Mouse (Mus musculus): Measurements from ENCODE around the gene Mllt3. TPM values are rescaled to one million over a fixed set of nuclear protein-coding genes. Genes with fewer than 3 reads are reported as not detected.

Gene Mllt3
- polyA plus RNA-seq, 1 experiment: 11.6 TPM

GRCm38 (mm10) chr4:88045151-88045550 lies 12.0 kb upstream of the Mllt3 start:
- no peak overlapping the region for H3K27ac ChIP-seq (ENCODE audit: control insufficient read depth, insufficient read depth, low read length)
- no peaks in the 10 kb centered on the region for H3K36me3 ChIP-seq (ENCODE audit: control insufficient read depth, insufficient read depth, low read length)
- no peak for DNase-seq
- H3K4me3 ChIP-seq (ENCODE audit: control insufficient read depth, insufficient read depth, low read length): no peak overlapping the region
- H3K27me3 ChIP-seq (ENCODE audit: control insufficient read depth, insufficient read depth, low read length): no peaks in the 10 kb centered on the region
- H3K4me1 ChIP-seq (replicated peaks; ENCODE audit: control insufficient read depth, insufficient read depth, low read length): peaks cover 10% of the 10 kb centered on the region
- WGBS: 50% methylated on average over 4 of the region's 4 CpGs
- TF ChIP-seq POLR2A (IDR thresholded peaks at IDR 0.05; ENCODE audit: control insufficient read depth, extremely low read depth, insufficient read depth, low read length, poor library complexity): no peak
- no peak for TF ChIP-seq CTCF (IDR thresholded peaks at IDR 0.05; ENCODE audit: borderline replicate concordance, control insufficient read depth, extremely low read depth, insufficient read depth, low read length, poor library complexity)

- no peaks in the 10 kb centered on the region for H3K36me3 ChIP-seq (ENCODE audit: control insufficient read depth, insufficient read depth, low read length)
- peaks cover 8% of the 10 kb centered on the region for H3K4me1 ChIP-seq (replicated peaks; ENCODE audit: control insufficient read depth, insufficient read depth, low read length)
- no peak overlapping the region for H3K27ac ChIP-seq (ENCODE audit: control insufficient read depth, insufficient read depth, low read length)
- no peaks in the 10 kb centered on the region for H3K27me3 ChIP-seq (ENCODE audit: control insufficient read depth, insufficient read depth, low read length)
- no peak overlapping the region for H3K4me3 ChIP-seq (ENCODE audit: control insufficient read depth, insufficient read depth, low read length)
- peak; percentile 75 for DNase-seq
- no peak for TF ChIP-seq CTCF (IDR thresholded peaks at IDR 0.05; ENCODE audit: borderline replicate concordance, control insufficient read depth, extremely low read depth, insufficient read depth, low read length, poor library complexity)
- no peak for TF ChIP-seq POLR2A (IDR thresholded peaks at IDR 0.05; ENCODE audit: control insufficient read depth, extremely low read depth, insufficient read depth, low read length, poor library complexity)
- WGBS: under 1% methylated on average over 11 of the region's 11 CpGs
Observed at GRCm38 (mm10) chr4:88035361-88035760, 2.2 kb upstream of the Mllt3 start.

- DNase-seq: peak; percentile 12
- 2% methylated on average over 18 of the region's 18 CpGs for WGBS
- peaks cover 8% of the 10 kb centered on the region for H3K4me1 ChIP-seq (replicated peaks; ENCODE audit: control insufficient read depth, insufficient read depth, low read length)
- TF ChIP-seq POLR2A (IDR thresholded peaks at IDR 0.05; ENCODE audit: control insufficient read depth, extremely low read depth, insufficient read depth, low read length, poor library complexity) (no peak), CTCF (IDR thresholded peaks at IDR 0.05; ENCODE audit: borderline replicate concordance, control insufficient read depth, extremely low read depth, insufficient read depth, low read length, poor library complexity) (no peak)
- no peaks in the 10 kb centered on the region for H3K36me3 ChIP-seq (ENCODE audit: control insufficient read depth, insufficient read depth, low read length)
- H3K4me3 ChIP-seq (ENCODE audit: control insufficient read depth, insufficient read depth, low read length): no peak overlapping the region; the same call in 1 of the 2 replicates
- no peaks in the 10 kb centered on the region for H3K27me3 ChIP-seq (ENCODE audit: control insufficient read depth, insufficient read depth, low read length)
- H3K27ac ChIP-seq (ENCODE audit: control insufficient read depth, insufficient read depth, low read length): peak overlapping the region; percentile 59; the same call in 1 of the 2 replicates
Observed at GRCm38 (mm10) chr4:88034387-88035157, 1.4 kb upstream of the Mllt3 start.

GRCm38 (mm10) chr4:88033729-88034386 lies 694 bp upstream of the Mllt3 start:
- Histone ChIP-seq H3K4me3 (ENCODE audit: control insufficient read depth, insufficient read depth, low read length) (peak overlapping the region; percentile 53), H3K36me3 (ENCODE audit: control insufficient read depth, insufficient read depth, low read length) (no peaks in the 10 kb centered on the region), H3K27ac (ENCODE audit: control insufficient read depth, insufficient read depth, low read length) (peak overlapping the region; percentile 51), H3K27me3 (ENCODE audit: control insufficient read depth, insufficient read depth, low read length) (no peaks in the 10 kb centered on the region), H3K4me1 (replicated peaks; ENCODE audit: control insufficient read depth, insufficient read depth, low read length) (peaks cover 8% of the 10 kb centered on the region)
- peak; percentile 35 for DNase-seq
- 1% methylated on average over 25 of the region's 25 CpGs for WGBS
- TF ChIP-seq POLR2A (IDR thresholded peaks at IDR 0.05; ENCODE audit: control insufficient read depth, extremely low read depth, insufficient read depth, low read length, poor library complexity) (no peak), CTCF (IDR thresholded peaks at IDR 0.05; ENCODE audit: borderline replicate concordance, control insufficient read depth, extremely low read depth, insufficient read depth, low read length, poor library complexity) (no peak)

GRCm38 (mm10) chr4:88032151-88033098 lies 739 bp downstream of the Mllt3 start:
- under 1% methylated on average over 80 of the region's 100 CpGs for WGBS
- peak overlapping the region; percentile 95 for H3K4me3 ChIP-seq (ENCODE audit: control insufficient read depth, insufficient read depth, low read length)
- no peaks in the 10 kb centered on the region for H3K36me3 ChIP-seq (ENCODE audit: control insufficient read depth, insufficient read depth, low read length)
- no peaks in the 10 kb centered on the region for H3K27me3 ChIP-seq (ENCODE audit: control insufficient read depth, insufficient read depth, low read length)
- H3K27ac ChIP-seq (ENCODE audit: control insufficient read depth, insufficient read depth, low read length): peak overlapping the region; percentile 78
- peak; percentile 50 for DNase-seq
- H3K4me1 ChIP-seq (replicated peaks; ENCODE audit: control insufficient read depth, insufficient read depth, low read length): peaks cover 8% of the 10 kb centered on the region
- no peak for TF ChIP-seq CTCF (IDR thresholded peaks at IDR 0.05; ENCODE audit: borderline replicate concordance, control insufficient read depth, extremely low read depth, insufficient read depth, low read length, poor library complexity)
- TF ChIP-seq POLR2A (IDR thresholded peaks at IDR 0.05; ENCODE audit: control insufficient read depth, extremely low read depth, insufficient read depth, low read length, poor library complexity): no peak
